Mouse (Mus musculus): ENCODE measurements around the gene Nupl2.

- no peak for TF ChIP-seq CTCF (IDR thresholded peaks at IDR 0.05; ENCODE audit: low read depth, low read length)
- TF ChIP-seq POLR2A (IDR thresholded peaks at IDR 0.05; ENCODE audit: insufficient read depth, low read length): no peak
- no peak for TF ChIP-seq EP300 (IDR thresholded peaks at IDR 0.05; ENCODE audit: insufficient read depth, low read depth, low read length)
Measured at GRCm38 (mm10) chr5:24203266-24203665, 38.5 kb downstream of the Nupl2 start.
